Mouse (Mus musculus): Measurements from ENCODE around the gene AW146154. TPM values are rescaled to one million over a fixed set of nuclear protein-coding genes. Genes with fewer than 3 reads are reported as not detected.
"Not testable (repeated sequence)": the region's sequence is repeated elsewhere in the genome, so short reads cannot be mapped to it uniquely, and the experiment has no call there.

AW146154 gene
- polyA plus RNA-seq, 1 experiment from 2014 or later: 16.3 TPM

DNA sequence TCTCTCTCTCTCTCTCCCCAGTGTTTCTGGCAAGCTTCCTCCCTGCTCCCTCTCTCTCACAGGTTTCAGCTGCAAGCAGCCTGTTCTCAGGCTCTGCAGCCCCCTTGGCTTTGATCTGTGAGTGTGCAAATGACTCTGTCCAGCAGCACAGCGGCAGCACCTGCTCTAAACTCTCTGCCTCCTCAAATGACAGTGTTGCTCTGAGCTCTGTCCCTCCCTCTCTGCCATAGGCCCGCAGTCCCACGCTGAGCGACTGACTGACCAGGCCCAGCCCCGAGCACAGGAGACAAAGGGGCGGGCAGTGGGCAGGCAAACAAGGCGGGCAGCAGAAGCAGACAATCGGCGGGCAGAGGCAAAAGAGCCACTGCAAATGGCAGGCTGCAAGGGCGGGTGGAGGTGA, 47.8 kb downstream of the AW146154 start:
- 10% methylated on average over 10 of the region's 10 CpGs for WGBS
- H3K27me3 ChIP-seq (ENCODE audit: control insufficient read depth, insufficient read depth, low read length): no peaks in the 10 kb centered on the region
- no peak overlapping the region for H3K27ac ChIP-seq (ENCODE audit: low read length)
- H3K9ac ChIP-seq (replicated peaks; ENCODE audit: low read depth, low read length): no peak overlapping the region
- no peaks in the 10 kb centered on the region for H3K36me3 ChIP-seq (ENCODE audit: control insufficient read depth, insufficient read depth, low read length)
- H3K4me2 ChIP-seq (replicated peaks; ENCODE audit: low read depth, low read length): no peak overlapping the region
- ATAC-seq (ENCODE audit: insufficient number of reproducible peaks, insufficient read depth, low FRiP score, low read depth): no peak
- no peaks in the 10 kb centered on the region for H3K4me1 ChIP-seq (ENCODE audit: control insufficient read depth, insufficient read depth, low read length)
- H3K4me3 ChIP-seq (ENCODE audit: low read depth, low read length): no peak overlapping the region
- peaks cover under 1% of the 10 kb centered on the region; the same call in 1 of the 2 replicates for H3K9me3 ChIP-seq (ENCODE audit: control insufficient read depth, low read depth, low read length)

DNA sequence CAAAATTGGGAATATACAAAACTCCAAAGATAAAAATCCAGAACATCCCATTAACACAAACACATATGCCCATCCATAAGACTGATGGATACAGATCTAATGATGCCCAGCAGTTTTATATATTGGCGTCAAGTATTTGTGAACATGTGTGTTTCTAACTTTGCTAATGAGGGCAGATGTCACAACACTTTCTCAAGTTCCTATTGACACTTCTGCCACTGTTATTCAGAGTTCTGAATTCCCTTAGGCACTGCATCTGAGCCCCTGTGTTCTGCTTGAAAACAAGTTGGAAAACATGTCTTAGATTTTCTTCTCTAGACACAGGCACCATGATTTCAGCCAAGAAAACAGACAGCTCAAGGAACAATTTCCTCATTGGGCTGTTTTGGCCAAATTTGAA, 51.1 kb downstream of the AW146154 start, which contains the start of gene Vmn2r57:
Vmn2r57 (minus strand) TSS at position 101 of the 400 bp plus-strand sequence.
- H3K4me1 ChIP-seq (ENCODE audit: control insufficient read depth, insufficient read depth, low read length); H3K27me3 ChIP-seq (ENCODE audit: control insufficient read depth, insufficient read depth, low read length); H3K9ac ChIP-seq (replicated peaks; ENCODE audit: low read depth, low read length); ATAC-seq (ENCODE audit: insufficient number of reproducible peaks, insufficient read depth, low FRiP score, low read depth); H3K4me3 ChIP-seq (ENCODE audit: low read depth, low read length); H3K9me3 ChIP-seq (ENCODE audit: control insufficient read depth, low read depth, low read length); H3K4me2 ChIP-seq (replicated peaks; ENCODE audit: low read depth, low read length); H3K36me3 ChIP-seq (ENCODE audit: control insufficient read depth, insufficient read depth, low read length); H3K27ac ChIP-seq (ENCODE audit: low read length): not testable (repeated sequence)
- 81% methylated on average over 1 of the region's 1 CpGs for WGBS

Other genes starting within 250 kb of the AW146154 start
- gene AI987944, start 106.5 kb downstream of the AW146154 start, polyA plus RNA-seq (2014; fragmentation: Nextera tagmentation; extraction: Ambion mirVana): 13.3 and 15.0 TPM in 2 replicates
- 0.46 and 0.48 TPM in 2 replicates for gene Vmn2r57, start 51.2 kb downstream of the AW146154 start, polyA plus RNA-seq (2014; fragmentation: Nextera tagmentation; extraction: Ambion mirVana)
- gene Gm20449, start 473 bp downstream of the AW146154 start, polyA plus RNA-seq (2014; fragmentation: Nextera tagmentation; extraction: Ambion mirVana): 0.10 and 0.22 TPM in 2 replicates
- not detected in 2 replicates for gene Gm6871, start 73.8 kb upstream of the AW146154 start, polyA plus RNA-seq (2014; fragmentation: Nextera tagmentation; extraction: Ambion mirVana)
- 13.8 and 14.2 TPM in 2 replicates for gene 2610021A01Rik, start 99.3 kb upstream of the AW146154 start, polyA plus RNA-seq (2014; fragmentation: Nextera tagmentation; extraction: Ambion mirVana)
- gene Zfp788, start 133.3 kb upstream of the AW146154 start, polyA plus RNA-seq (2014; fragmentation: Nextera tagmentation; extraction: Ambion mirVana): 13.2 and 13.7 TPM in 2 replicates